Mouse (Mus musculus): ENCODE measurements at regions not wholly inside any gene's neighbourhood (a gene's known extent, or its start where the extent isn't known, plus 50 kb on each side); places are given as distances from the start of the nearest gene placed in this dataset.

DNA sequence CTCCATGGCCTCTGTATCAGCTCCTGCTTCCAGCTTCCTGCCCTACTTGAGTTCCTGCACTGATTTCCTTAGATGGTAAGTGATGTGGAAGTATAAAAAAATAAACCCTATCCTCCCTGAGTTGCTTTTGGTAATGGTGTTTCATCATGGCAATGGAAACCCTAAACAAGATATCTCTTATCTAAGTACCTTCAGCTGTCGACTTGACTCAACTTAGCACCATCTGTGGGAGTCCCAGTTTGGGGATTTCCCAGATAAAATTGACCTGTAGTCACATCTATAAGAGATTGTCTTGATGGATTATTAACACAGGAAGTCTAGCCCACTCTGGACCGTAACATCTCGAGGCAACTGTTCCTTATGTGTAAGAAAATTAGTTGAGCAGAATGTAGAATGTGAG lies 570.2 kb upstream of the Gm10306 start:
- H3K4me3 ChIP-seq (ENCODE audit: low read length), result no peak overlapping the region
- WGBS, result 97% methylated on average over 3 of the region's 3 CpGs
- H3K36me3 ChIP-seq (ENCODE audit: control insufficient read depth, insufficient read depth, low read length), result no peaks in the 10 kb centered on the region
- H3K27ac ChIP-seq (ENCODE audit: low read depth, low read length), result no peak overlapping the region
- no peak for ATAC-seq
- no peak overlapping the region for H3K4me2 ChIP-seq (ENCODE audit: low read length)
- no peaks in the 10 kb centered on the region for H3K4me1 ChIP-seq (ENCODE audit: control insufficient read depth, insufficient read depth, low read depth, low read length)
- H3K9me3 ChIP-seq (ENCODE audit: control insufficient read depth, low read length), result no peaks in the 10 kb centered on the region
- no peak overlapping the region for H3K9ac ChIP-seq (ENCODE audit: low read depth, low read length)
- H3K27me3 ChIP-seq (replicated peaks; ENCODE audit: control insufficient read depth, insufficient read depth, low read length), result no peaks in the 10 kb centered on the region

DNA sequence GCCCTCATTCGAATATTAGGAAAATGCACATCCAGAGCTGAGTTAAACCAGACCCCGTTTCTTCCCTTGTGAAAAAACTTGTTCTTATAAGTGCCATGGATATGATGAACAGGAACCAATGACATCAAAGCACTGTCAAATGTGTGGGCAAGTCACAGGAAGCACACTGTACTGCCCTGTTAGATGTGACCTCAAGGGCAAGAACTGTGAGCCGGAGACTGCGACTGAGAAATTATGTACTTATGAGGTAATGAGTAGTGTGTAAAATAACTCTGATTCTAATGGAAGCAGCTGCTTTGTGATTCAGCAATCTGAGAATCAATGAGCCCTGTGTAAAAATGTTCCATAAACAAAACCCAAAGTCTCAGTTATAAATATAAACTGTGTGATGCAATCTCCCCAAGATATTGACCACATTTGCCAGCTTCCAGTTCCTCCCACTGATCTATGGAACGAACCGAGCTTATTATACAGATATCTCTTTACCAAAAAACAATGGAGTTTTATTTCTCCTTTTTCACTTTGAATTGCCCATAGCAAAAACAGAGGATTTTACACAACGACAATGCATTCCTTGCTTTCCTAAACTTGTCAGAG lies 566.0 kb upstream of the Gm10306 start:
- H3K4me2 ChIP-seq (ENCODE audit: low read length), result no peak overlapping the region
- ATAC-seq, result no peak
- no peaks in the 10 kb centered on the region for H3K27me3 ChIP-seq (replicated peaks; ENCODE audit: control insufficient read depth, insufficient read depth, low read length)
- H3K9ac ChIP-seq (ENCODE audit: low read depth, low read length), result no peak overlapping the region
- 79% methylated on average over 7 of the region's 7 CpGs for WGBS
- no peaks in the 10 kb centered on the region for H3K9me3 ChIP-seq (ENCODE audit: control insufficient read depth, low read length)
- no peaks in the 10 kb centered on the region for H3K36me3 ChIP-seq (ENCODE audit: control insufficient read depth, insufficient read depth, low read length)
- no peak overlapping the region for H3K27ac ChIP-seq (ENCODE audit: low read depth, low read length)
- H3K4me1 ChIP-seq (ENCODE audit: control insufficient read depth, insufficient read depth, low read depth, low read length), result no peaks in the 10 kb centered on the region
- H3K4me3 ChIP-seq (ENCODE audit: low read length), result no peak overlapping the region

DNA sequence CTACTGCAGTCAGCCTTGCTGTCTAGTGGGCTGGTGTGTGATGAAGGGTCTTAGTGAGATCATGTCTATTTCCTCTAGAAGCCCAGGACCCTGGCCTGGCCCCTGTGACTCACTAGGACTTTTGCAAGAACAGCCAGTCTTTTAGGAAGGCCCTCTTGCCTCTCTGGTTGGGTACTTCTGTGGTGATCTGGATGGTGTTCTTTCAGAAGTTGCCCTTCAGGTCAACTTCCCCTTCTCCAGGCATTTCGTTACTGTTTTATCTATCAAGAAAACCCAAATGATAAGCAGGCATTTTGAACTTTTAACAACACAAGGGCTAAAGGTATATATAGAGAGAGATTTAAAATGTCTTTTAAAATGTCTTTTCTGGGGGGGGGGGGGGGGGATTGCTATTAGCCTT lies 550.5 kb upstream of the Gm10306 start:
- no peaks in the 10 kb centered on the region for H3K36me3 ChIP-seq (ENCODE audit: control insufficient read depth, insufficient read depth, low read length)
- no peak overlapping the region for H3K4me3 ChIP-seq (ENCODE audit: low read length)
- H3K27me3 ChIP-seq (replicated peaks; ENCODE audit: control insufficient read depth, insufficient read depth, low read length), result no peaks in the 10 kb centered on the region
- WGBS, result 86% methylated on average over 1 of the region's 1 CpGs
- ATAC-seq, result no peak
- no peak overlapping the region for H3K27ac ChIP-seq (ENCODE audit: low read depth, low read length)
- no peaks in the 10 kb centered on the region for H3K4me1 ChIP-seq (ENCODE audit: control insufficient read depth, insufficient read depth, low read depth, low read length)
- H3K9ac ChIP-seq (ENCODE audit: low read depth, low read length), result no peak overlapping the region
- no peaks in the 10 kb centered on the region for H3K9me3 ChIP-seq (ENCODE audit: control insufficient read depth, low read length)
- no peak overlapping the region for H3K4me2 ChIP-seq (ENCODE audit: low read length)

DNA sequence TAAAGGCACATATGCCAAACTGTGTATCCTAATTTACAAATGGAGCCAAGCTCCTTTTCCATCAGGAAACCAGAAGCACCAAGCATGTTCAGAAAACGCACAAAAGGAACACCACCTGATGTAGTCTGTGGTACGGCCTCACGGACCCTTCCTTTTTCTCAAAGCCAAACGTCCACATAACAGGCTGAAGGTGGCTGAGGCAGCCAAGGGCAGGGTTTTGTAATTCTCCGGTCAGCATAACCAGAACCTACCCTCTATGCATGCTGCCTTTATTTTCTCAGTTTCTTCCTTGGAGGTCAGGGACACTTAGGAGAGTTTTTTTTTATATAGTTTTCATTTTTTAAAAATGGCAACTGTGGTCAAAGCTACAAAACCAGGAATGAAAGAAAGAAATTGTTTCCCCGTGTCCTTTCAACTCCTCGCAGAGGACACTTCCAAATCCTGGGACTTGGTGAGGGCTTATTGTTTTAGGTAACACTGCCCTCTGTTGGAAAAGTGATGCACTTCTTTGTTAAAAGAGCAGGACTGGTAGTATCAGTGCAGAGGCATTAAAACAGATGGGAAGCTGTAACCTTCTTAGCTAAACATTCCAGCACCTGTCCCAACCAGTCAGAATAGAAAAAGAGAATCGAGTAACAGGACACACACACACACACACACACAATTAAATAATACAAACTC lies 549.1 kb upstream of the Gm10306 start:
- H3K4me2 ChIP-seq (ENCODE audit: low read length), result no peak overlapping the region
- 42% methylated on average over 8 of the region's 8 CpGs for WGBS

DNA sequence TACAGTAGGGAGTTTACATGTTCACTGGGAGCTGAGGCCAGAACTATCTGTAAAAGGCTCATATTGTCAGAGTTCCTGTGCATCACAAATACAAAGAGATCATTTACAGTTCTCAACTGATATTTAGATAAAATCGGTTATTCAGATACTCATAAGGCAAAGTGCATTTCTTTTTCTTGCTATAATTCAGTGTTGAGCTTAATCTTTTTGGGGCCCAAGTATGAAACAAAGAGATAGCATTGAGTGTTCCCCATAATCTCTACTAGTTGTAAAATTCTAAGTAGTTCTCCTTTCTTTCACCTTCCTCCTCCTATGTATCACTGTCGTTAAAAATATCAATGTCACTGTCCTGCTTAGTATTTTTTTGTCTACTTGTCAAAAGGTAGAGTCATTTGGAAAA lies 540.6 kb upstream of the Gm10306 start:
- H3K9me3 ChIP-seq (ENCODE audit: control insufficient read depth, low read length), result no peaks in the 10 kb centered on the region
- no peaks in the 10 kb centered on the region for H3K36me3 ChIP-seq (ENCODE audit: control insufficient read depth, insufficient read depth, low read length)
- H3K4me1 ChIP-seq (ENCODE audit: control insufficient read depth, insufficient read depth, low read depth, low read length), result no peaks in the 10 kb centered on the region
- no peak overlapping the region for H3K4me3 ChIP-seq (ENCODE audit: low read length)
- no peak overlapping the region for H3K27ac ChIP-seq (ENCODE audit: low read depth, low read length)
- H3K27me3 ChIP-seq (replicated peaks; ENCODE audit: control insufficient read depth, insufficient read depth, low read length), result no peaks in the 10 kb centered on the region
- H3K9ac ChIP-seq (ENCODE audit: low read depth, low read length), result no peak overlapping the region
- 97% methylated on average over 2 of the region's 2 CpGs for WGBS
- no peak for ATAC-seq
- no peak overlapping the region for H3K4me2 ChIP-seq (ENCODE audit: low read length)

More for the DNA sequence above, 549.1 kb upstream of the Gm10306 start:
- no peak overlapping the region for H3K27ac ChIP-seq (ENCODE audit: low read depth, low read length)
- H3K36me3 ChIP-seq (ENCODE audit: control insufficient read depth, insufficient read depth, low read length), result no peaks in the 10 kb centered on the region
- no peak overlapping the region for H3K4me3 ChIP-seq (ENCODE audit: low read length)
- no peaks in the 10 kb centered on the region for H3K27me3 ChIP-seq (replicated peaks; ENCODE audit: control insufficient read depth, insufficient read depth, low read length)
- no peak overlapping the region for H3K9ac ChIP-seq (ENCODE audit: low read depth, low read length)
- ATAC-seq, result peak; percentile 94
- no peaks in the 10 kb centered on the region for H3K4me1 ChIP-seq (ENCODE audit: control insufficient read depth, insufficient read depth, low read depth, low read length)
- no peaks in the 10 kb centered on the region for H3K9me3 ChIP-seq (ENCODE audit: control insufficient read depth, low read length)

DNA sequence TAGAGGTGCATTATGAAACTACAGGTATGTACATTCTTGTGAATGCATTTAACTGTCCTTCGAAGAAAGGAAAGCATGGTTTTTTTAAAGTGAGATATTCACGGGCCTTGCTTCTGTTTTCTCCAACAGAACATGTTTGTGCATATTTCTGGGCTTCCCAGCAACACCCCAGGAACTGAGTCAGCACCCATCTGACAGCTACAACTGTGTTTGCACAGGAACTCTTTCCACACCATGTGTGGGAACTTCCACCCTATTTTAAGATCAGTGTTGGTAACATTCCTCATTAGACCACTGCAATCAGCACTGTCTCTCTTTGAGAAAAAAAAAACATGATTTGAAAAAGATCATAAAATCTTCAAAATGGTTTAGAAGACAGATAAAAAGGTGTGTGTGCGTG lies 538.6 kb upstream of the Gm10306 start:
- 87% methylated on average over 3 of the region's 3 CpGs for WGBS
- no peaks in the 10 kb centered on the region for H3K27me3 ChIP-seq (replicated peaks; ENCODE audit: control insufficient read depth, insufficient read depth, low read length)
- no peaks in the 10 kb centered on the region for H3K36me3 ChIP-seq (ENCODE audit: control insufficient read depth, insufficient read depth, low read length)
- no peak overlapping the region for H3K4me3 ChIP-seq (ENCODE audit: low read length)
- no peak overlapping the region for H3K27ac ChIP-seq (ENCODE audit: low read depth, low read length)
- ATAC-seq, result no peak
- no peaks in the 10 kb centered on the region for H3K9me3 ChIP-seq (ENCODE audit: control insufficient read depth, low read length)
- no peak overlapping the region for H3K9ac ChIP-seq (ENCODE audit: low read depth, low read length)
- H3K4me1 ChIP-seq (ENCODE audit: control insufficient read depth, insufficient read depth, low read depth, low read length), result no peaks in the 10 kb centered on the region
- H3K4me2 ChIP-seq (ENCODE audit: low read length), result no peak overlapping the region

DNA sequence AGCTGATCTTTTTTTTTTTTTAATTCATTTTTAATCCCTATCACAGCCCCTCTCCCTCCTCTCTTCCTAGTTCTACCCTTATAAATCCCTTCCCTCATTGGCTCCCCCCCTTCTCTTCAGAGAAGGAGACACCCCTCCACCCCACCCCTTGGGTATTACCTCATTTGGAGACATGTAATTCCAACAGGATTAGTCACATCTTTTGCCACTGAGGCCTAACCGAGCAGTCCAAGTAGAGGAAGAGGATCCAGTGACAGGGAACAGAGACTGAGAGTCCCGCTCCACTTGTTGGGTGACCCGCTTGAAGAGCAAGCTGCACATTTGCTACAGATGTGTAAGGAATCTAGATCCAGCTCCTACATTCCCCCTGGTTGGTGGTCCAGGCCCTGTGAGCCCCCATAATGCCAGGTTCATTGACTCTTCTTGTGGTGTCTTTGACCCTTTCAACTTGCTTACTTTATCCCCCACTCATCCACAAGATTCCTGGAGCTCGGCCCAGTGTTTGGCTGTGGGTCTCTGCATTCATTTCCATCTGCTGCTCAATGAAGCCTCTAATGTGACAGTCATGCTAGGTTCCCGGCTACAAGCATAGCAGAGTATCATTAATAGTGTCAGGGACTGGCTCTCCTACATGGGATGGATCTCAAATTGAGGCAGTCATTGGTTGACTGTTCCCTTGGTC lies 506.6 kb upstream of the Gm10306 start:
- Histone ChIP-seq H3K9me3 (ENCODE audit: control insufficient read depth, low read length) (no peaks in the 10 kb centered on the region), H3K9ac (ENCODE audit: low read depth, low read length) (no peak overlapping the region), H3K36me3 (ENCODE audit: control insufficient read depth, insufficient read depth, low read length) (no peaks in the 10 kb centered on the region), H3K4me3 (ENCODE audit: low read length) (no peak overlapping the region), H3K4me2 (ENCODE audit: low read length) (no peak overlapping the region), H3K27me3 (replicated peaks; ENCODE audit: control insufficient read depth, insufficient read depth, low read length) (no peaks in the 10 kb centered on the region), H3K27ac (ENCODE audit: low read depth, low read length) (no peak overlapping the region), H3K4me1 (ENCODE audit: control insufficient read depth, insufficient read depth, low read depth, low read length) (no peaks in the 10 kb centered on the region)
- WGBS, result 62% methylated on average over 5 of the region's 5 CpGs
- peak; percentile 58; the same call in 1 of the 2 replicates for ATAC-seq

DNA sequence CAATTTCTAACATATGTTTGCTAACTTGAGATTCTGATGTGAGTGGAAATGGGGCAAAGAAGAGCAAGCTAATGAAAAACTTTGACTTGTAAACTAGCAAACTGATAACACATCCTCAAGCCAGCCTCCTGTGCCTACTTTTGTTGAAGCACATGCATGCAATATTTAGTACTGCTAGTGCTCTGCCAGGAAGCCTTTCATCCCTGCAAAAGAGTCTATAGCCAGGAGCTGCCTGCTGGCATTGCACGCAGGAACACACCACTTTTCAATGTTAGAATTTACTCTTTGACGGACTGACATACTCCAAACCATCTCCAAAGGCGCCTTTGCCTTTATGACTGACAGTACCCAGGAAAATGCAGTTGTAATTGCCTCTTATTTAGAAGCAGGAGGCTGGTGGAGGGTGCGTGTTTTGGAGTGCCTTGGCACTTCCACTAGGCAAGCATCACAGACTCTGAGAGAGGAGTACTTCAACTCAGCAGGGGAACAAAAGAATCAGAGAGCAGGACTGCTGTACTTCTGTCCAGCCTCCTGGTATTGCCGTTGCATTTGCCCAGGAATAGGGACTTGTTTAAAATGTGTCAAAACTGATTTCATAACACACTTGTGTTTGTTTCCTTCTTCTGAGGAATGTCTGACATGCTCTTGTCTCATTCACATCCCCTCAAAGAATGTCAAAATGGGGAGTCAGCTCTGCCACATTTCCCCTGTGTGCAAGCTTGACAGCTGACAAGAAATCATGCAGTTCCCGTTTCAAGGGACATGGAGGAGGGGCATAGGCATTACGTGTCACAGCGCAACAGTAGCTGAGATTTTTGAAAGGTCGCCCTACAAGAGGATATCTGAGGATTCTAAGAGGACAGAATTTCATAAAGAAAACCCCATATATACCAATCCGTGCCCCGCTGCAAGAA lies 503.8 kb upstream of the Gm10306 start:
- no peak overlapping the region for H3K4me3 ChIP-seq (ENCODE audit: low read length)
- WGBS, result 78% methylated on average over 11 of the region's 11 CpGs
- no peak overlapping the region for H3K27ac ChIP-seq (ENCODE audit: low read depth, low read length)
- H3K4me2 ChIP-seq (ENCODE audit: low read length), result no peak overlapping the region
- H3K9me3 ChIP-seq (ENCODE audit: control insufficient read depth, low read length), result no peaks in the 10 kb centered on the region
- no peaks in the 10 kb centered on the region for H3K4me1 ChIP-seq (ENCODE audit: control insufficient read depth, insufficient read depth, low read depth, low read length)
- no peak for ATAC-seq
- no peaks in the 10 kb centered on the region for H3K27me3 ChIP-seq (replicated peaks; ENCODE audit: control insufficient read depth, insufficient read depth, low read length)
- H3K9ac ChIP-seq (ENCODE audit: low read depth, low read length), result no peak overlapping the region
- no peaks in the 10 kb centered on the region for H3K36me3 ChIP-seq (ENCODE audit: control insufficient read depth, insufficient read depth, low read length)

Measured in hindbrain, embryonic 16.5 days (tissue).